Mouse (Mus musculus): Measurements from ENCODE around the gene Wipf3. TPM values are rescaled to one million over a fixed set of nuclear protein-coding genes. Genes with fewer than 3 reads are reported as not detected.

The Wipf3 gene
- polyA plus RNA-seq, 1 experiment from 2014 or later, result 1.1 TPM

DNA sequence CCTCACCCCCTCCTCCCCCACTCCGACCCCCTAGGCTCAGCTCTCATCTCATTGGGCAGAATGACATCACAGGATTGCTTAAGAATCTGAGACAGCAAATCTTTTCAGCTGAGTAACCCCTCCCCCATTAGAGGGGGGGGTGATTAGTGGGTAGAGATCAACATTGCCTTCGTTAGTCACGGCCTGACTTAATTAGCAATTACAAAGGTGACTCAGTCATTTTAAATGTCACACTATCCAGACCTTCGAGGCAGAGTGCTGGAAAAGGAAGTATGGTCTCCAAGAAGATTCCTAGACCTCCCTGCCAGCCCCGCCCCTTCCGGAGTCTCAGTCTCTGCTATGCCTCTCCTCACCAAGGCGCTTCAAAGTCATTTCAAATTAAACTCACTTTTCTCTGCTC lies 6.3 kb downstream of the Wipf3 start:
- Histone ChIP-seq H3K9me3 (no peaks in the 10 kb centered on the region), H3K36me3 (replicated peaks) (no peaks in the 10 kb centered on the region), H3K4me1 (peaks cover 31% of the 10 kb centered on the region), H3K27me3 (replicated peaks; ENCODE audit: low read depth, poor library complexity, severe bottlenecking) (peaks cover 22% of the 10 kb centered on the region), H3K4me3 (no peak overlapping the region), H3K27ac (replicated peaks) (peak overlapping the region; percentile 51; the same call in 1 of the 2 replicates)
- WGBS, result 29% methylated on average over 7 of the region's 7 CpGs
- DNase-seq (ENCODE audit: low spot score), result peak; percentile 47

DNA sequence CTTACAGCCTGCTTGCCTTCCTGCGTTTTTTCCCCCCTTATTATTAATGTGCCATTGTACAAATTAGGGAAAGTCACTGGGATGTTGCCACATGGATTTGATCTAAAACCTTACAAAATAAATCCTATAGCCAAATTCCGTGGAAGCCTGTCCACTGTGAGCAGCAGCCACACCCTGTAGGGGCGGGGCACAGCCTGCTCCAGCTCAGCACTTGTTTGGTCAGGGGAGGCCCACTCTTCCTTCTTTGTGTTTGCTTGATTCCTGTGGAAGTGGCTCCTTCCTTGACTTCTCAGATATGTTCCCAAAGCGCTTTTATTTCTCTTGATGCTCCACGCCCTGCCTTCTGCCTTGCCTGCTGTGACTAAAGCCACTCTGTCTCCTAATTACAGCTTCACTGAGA lies 6.9 kb downstream of the Wipf3 start:
- WGBS, result 70% methylated on average over 5 of the region's 5 CpGs

DNA sequence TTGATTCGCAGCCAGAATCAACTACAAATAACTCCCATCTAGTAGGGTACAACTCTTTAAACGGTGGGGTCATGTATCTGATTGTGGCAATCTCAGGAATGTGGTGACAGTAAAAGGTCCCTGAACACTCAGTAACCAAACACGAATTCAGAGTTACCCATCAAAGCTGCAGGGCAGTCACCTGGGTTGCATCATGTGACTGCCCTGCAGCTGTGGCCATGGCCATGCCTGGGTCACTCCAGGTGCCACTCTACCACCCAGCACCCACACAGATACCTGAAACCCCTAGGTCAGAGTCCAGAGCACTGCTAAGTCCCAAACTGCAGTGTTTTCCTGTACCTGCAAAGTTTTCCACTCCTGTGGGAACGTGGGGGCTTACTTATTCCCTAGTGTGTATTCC lies 9.1 kb downstream of the Wipf3 start:
- H3K27ac ChIP-seq (replicated peaks), result no peak overlapping the region
- no peaks in the 10 kb centered on the region for H3K9me3 ChIP-seq
- H3K4me1 ChIP-seq, result peaks cover 22% of the 10 kb centered on the region
- H3K27me3 ChIP-seq (replicated peaks; ENCODE audit: low read depth, poor library complexity, severe bottlenecking), result no peaks in the 10 kb centered on the region
- 78% methylated on average over 4 of the region's 4 CpGs for whole genome bisulfite sequencing
- no peaks in the 10 kb centered on the region for H3K36me3 ChIP-seq (replicated peaks)
- no peak overlapping the region for H3K4me3 ChIP-seq
- no peak for DNase-seq (ENCODE audit: low spot score)

More for the DNA sequence above, 6.9 kb downstream of the Wipf3 start:
- H3K4me1 ChIP-seq, result peaks cover 31% of the 10 kb centered on the region
- no peak for DNase-seq (ENCODE audit: low spot score)
- no peaks in the 10 kb centered on the region for H3K9me3 ChIP-seq
- no peaks in the 10 kb centered on the region for H3K36me3 ChIP-seq (replicated peaks)
- 0 out of 2 replicates have a peak overlapping the region, but pooled peaks have one; percentile 51 for H3K27ac ChIP-seq (replicated peaks)
- H3K4me3 ChIP-seq, result no peak overlapping the region
- H3K27me3 ChIP-seq (replicated peaks; ENCODE audit: low read depth, poor library complexity, severe bottlenecking), result peaks cover 16% of the 10 kb centered on the region

DNA sequence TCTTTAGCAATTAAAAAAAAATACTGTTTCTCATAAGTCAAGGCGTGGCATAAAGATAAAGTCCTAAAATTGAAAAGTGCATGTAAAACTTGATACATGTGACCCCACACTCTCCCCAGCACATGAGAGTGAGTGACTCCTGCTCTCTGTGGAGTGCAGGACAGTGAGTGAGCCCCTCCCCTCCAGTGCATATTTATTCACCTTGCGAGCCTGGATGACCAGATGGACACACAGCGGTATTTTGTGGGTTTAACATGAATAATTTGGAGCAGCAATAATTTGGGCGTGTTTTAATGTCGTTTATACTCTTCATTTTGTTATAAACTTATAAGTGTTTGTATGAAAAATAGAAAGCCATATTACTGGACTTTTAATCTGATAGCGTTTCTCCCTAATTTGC lies 11.3 kb downstream of the Wipf3 start:
- DNase-seq (ENCODE audit: low spot score), result no peak
- 95% methylated on average over 6 of the region's 6 CpGs for WGBS
- Histone ChIP-seq H3K4me3 (no peak overlapping the region), H3K4me1 (peaks cover 27% of the 10 kb centered on the region), H3K27me3 (replicated peaks; ENCODE audit: low read depth, poor library complexity, severe bottlenecking) (no peaks in the 10 kb centered on the region), H3K36me3 (replicated peaks) (no peaks in the 10 kb centered on the region), H3K27ac (replicated peaks) (no peak overlapping the region), H3K9me3 (no peaks in the 10 kb centered on the region)

DNA sequence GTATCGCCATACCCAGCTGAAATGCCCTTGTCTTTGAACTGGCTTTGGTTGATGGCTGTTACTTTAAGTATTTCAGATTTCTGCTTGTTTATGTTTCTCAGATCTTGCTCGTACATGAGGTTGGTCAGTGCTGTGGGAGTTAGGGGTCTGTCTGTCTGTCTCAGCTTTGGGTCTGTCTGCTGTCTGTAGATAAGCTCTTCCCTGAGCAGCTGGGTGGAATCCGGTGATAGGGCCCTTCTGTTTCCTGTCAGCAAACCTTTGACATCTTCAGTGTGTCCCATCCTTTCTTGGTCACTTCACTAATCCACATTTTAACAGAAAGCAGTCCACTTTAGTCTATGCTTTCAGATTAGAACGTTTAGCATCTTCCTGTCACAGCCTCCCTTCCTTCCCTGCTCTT lies 14.3 kb downstream of the Wipf3 start:
- Histone ChIP-seq H3K9me3 (no peaks in the 10 kb centered on the region), H3K27ac (replicated peaks) (no peak overlapping the region), H3K27me3 (replicated peaks; ENCODE audit: low read depth, poor library complexity, severe bottlenecking) (no peaks in the 10 kb centered on the region), H3K4me3 (no peak overlapping the region), H3K36me3 (replicated peaks) (no peaks in the 10 kb centered on the region), H3K4me1 (peaks cover 19% of the 10 kb centered on the region)
- 71% methylated on average over 4 of the region's 4 CpGs for WGBS
- no peak for DNase-seq (ENCODE audit: low spot score)

DNA sequence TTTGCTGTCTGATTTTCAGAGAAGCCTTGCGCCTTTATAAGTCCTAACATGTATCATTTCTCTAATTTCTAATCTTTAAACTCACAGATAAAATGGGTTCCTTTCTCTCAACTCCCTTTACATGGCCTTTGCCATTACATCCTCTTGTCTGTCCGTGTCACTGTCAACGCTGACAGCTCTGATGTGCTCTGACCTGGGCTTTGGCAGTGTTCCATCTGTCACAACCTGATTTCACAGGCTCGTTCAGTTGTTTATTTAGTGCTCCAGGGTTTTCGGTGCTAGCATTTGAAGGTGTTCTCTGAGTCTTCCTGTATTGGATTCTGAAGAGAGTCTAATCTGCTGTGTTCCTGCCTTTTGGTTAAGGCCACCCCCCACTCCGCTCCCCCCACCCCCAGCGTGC lies 14.7 kb downstream of the Wipf3 start:
- Histone ChIP-seq H3K27me3 (replicated peaks; ENCODE audit: low read depth, poor library complexity, severe bottlenecking) (no peaks in the 10 kb centered on the region), H3K4me3 (no peak overlapping the region), H3K9me3 (no peaks in the 10 kb centered on the region), H3K27ac (replicated peaks) (no peak overlapping the region), H3K4me1 (peaks cover 18% of the 10 kb centered on the region), H3K36me3 (replicated peaks) (no peaks in the 10 kb centered on the region)
- 65% methylated on average over 7 of the region's 7 CpGs for WGBS
- no peak for DNase-seq (ENCODE audit: low spot score)

DNA sequence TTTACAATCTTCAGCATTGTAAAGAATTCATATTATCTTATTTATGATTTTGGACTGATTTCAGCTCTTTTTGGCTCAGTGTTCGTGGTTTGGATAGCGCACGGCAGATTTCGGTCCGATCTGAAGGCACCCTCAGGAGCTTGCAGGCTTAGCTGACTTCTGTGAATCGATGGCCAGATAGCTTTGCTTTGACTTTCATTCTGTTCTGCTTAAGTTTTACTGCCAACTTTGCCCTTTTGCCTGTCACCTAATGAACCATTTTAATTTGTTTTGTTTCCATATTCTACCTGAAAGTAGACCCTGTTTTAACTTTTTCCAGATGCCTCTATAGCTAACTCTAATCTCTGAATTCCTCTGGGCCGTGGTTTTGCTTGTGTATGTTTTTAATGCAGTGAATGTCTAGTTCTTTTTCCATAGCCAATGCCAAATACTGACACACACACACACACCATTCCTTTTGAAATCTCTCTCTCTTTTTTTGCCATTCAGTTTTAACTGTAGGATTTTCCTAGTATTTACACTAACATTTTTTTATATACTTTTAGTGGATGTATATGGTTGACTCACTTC lies 15.9 kb downstream of the Wipf3 start:
- 73% methylated on average over 7 of the region's 7 CpGs for WGBS
- Histone ChIP-seq H3K27me3 (replicated peaks; ENCODE audit: low read depth, poor library complexity, severe bottlenecking) (no peaks in the 10 kb centered on the region), H3K4me3 (no peak overlapping the region), H3K9me3 (no peaks in the 10 kb centered on the region), H3K36me3 (replicated peaks) (no peaks in the 10 kb centered on the region), H3K4me1 (peaks cover 16% of the 10 kb centered on the region), H3K27ac (replicated peaks) (no peak overlapping the region)
- no peak for DNase-seq (ENCODE audit: low spot score)

DNA sequence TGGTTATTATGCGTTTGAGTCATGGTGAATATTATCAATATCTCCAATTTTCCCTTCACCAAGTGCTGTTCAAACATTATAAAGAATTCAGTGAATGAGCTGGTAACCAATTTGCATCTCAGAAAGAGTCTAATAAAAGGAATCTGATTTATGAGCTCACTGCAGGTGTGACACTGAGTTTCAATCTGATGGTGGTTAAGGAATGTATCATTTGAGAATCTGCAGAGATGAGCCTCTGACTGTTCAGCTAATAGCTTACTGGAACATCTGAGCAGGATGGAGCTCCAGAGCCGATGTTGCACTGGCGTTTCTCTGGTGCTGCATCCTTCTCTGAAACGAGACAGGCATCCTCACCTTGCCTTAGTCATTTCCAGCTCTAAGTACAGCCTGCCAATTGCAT lies 17.9 kb downstream of the Wipf3 start:
- no peaks in the 10 kb centered on the region for H3K9me3 ChIP-seq
- no peak overlapping the region for H3K27ac ChIP-seq (replicated peaks)
- H3K4me1 ChIP-seq, result peaks cover 16% of the 10 kb centered on the region
- DNase-seq (ENCODE audit: low spot score), result no peak
- H3K4me3 ChIP-seq, result no peak overlapping the region
- no peaks in the 10 kb centered on the region for H3K27me3 ChIP-seq (replicated peaks; ENCODE audit: low read depth, poor library complexity, severe bottlenecking)
- no peaks in the 10 kb centered on the region for H3K36me3 ChIP-seq (replicated peaks)
- WGBS, result 88% methylated on average over 4 of the region's 4 CpGs

DNA sequence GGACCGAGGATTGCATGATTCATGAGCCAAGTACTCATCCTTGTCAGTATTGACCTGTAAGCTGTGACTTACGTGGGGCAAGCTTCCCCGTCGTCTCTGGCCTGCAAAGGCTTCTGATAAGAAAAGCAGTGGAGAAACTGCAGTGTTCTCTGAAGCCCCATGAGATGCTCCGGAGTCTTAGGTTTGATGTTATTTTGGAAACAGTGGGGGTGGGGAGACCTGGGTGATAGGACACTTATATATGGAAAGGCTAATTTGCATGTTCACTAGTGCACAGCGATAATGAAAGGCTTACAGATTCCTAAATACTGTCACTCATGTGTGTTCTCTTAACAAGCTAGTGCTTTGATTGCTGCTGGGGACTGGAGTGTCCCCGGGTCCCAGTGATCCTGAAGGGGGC lies 30.3 kb downstream of the Wipf3 start:
- H3K27me3 ChIP-seq (replicated peaks; ENCODE audit: low read depth, poor library complexity, severe bottlenecking), result peaks cover 4% of the 10 kb centered on the region

DNA sequence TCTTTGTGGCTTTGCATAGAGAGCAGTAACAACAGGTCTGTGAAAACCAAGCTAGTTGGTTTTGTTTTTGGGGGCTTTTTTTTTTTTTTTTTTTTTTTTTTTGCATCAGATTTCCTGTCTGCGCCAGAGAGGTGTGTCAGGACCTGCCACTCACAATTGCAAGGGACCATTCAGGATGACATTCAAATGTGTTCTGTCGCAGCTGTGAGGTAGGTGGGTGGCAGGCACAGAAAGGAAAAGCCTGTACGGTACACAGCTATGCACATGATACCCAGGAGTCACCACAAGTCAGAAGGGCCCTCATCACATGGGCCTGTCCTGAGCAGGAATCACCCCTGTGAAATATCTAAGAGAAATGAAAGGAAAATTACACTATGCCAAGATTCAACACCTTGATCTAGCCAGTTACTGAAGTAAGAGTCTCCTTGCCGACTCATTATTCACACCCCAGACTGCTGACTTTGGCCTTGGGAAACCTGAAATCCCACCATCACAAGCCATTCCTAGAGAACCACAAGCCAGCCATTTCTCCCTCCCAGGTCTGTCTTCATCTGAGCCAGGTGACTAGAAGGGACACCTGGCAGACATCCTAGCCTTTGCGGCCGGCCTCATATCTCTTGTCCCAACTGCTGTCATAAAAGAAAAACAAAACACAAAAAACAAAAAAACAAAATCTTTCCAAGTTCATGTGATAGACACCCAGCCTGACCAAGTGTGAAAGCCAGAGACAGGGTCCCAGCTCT lies 30.9 kb downstream of the Wipf3 start:
- H3K36me3 ChIP-seq (replicated peaks), result no peaks in the 10 kb centered on the region
- 83% methylated on average over 6 of the region's 6 CpGs for WGBS
- no peak overlapping the region for H3K27ac ChIP-seq (replicated peaks)
- H3K4me3 ChIP-seq, result no peak overlapping the region
- peaks cover 8% of the 10 kb centered on the region; the same call in 1 of the 2 replicates for H3K4me1 ChIP-seq
- DNase-seq (ENCODE audit: low spot score), result no peak
- no peaks in the 10 kb centered on the region for H3K9me3 ChIP-seq
- peaks cover 4% of the 10 kb centered on the region for H3K27me3 ChIP-seq (replicated peaks; ENCODE audit: low read depth, poor library complexity, severe bottlenecking)

More for the DNA sequence above, 30.3 kb downstream of the Wipf3 start:
- Histone ChIP-seq H3K27ac (replicated peaks) (no peak overlapping the region), H3K36me3 (replicated peaks) (no peaks in the 10 kb centered on the region), H3K4me1 (peaks cover 8% of the 10 kb centered on the region; the same call in 1 of the 2 replicates), H3K9me3 (no peaks in the 10 kb centered on the region), H3K4me3 (no peak overlapping the region)
- 74% methylated on average over 7 of the region's 7 CpGs for WGBS
- DNase-seq (ENCODE audit: low spot score), result no peak

DNA sequence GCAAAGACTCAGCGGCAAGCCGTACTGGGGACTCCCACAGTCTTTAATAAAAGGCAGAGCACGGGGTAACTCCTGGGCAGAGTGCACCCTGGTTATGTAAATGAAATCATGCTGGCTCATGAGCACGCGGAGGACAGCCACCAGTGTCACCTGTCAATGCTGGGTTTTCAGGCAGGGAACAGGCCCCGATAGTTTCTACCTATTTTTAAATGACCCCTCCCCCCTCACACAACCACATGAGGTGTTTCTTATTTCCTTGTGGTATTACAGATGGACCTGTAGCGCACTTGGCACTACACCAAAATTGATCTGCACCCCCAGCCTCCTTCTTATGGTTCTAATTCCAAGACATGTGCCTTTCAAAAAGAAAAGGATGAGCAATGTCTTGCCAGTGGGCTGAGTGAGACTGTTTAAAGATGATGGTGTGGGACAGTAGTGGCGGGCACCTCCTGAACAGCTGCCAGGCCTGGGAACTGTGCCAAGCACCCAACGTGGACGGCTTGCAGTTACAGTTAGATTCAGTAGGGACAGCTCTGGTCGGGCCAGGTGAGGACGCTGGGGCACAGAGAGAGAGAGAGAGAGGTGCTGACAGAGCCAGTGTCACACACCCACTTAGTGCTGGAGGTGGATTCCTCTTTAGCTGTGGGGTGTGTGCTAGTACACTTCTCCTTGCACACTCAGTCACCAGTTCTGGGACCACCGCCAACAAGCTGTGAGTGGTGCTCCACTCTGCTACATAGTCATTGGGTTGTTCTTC lies 31.7 kb downstream of the Wipf3 start:
- Histone ChIP-seq H3K4me3 (no peak overlapping the region), H3K36me3 (replicated peaks) (no peaks in the 10 kb centered on the region), H3K4me1 (peaks cover 8% of the 10 kb centered on the region; the same call in 1 of the 2 replicates), H3K9me3 (no peaks in the 10 kb centered on the region), H3K27me3 (replicated peaks; ENCODE audit: low read depth, poor library complexity, severe bottlenecking) (peaks cover 4% of the 10 kb centered on the region), H3K27ac (replicated peaks) (no peak overlapping the region)
- no peak for DNase-seq (ENCODE audit: low spot score)
- 80% methylated on average over 13 of the region's 13 CpGs for WGBS

DNA sequence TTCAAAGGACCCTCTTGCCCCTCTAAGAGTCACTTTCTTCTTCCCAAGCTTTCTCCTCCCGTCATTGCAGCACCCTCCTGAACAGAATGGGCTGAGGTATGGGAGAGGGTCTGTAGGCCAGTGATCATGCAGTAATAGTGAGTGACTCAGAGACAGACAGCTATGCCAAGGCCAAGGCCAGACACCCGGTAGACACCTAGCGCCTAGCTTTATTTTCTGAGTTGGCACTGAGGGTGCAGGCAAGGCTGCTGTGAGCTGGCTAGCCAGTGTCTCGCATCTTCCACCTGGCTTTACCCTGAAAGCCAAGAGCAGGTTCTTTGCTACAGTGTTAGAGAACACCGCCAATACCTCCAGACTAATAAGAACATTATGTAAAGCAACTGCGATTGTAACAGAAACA lies 33.4 kb downstream of the Wipf3 start:
- Histone ChIP-seq H3K4me1 (0 out of 2 replicates have a peak, but pooled peaks cover 6% of the 10 kb centered on the region), H3K27me3 (replicated peaks; ENCODE audit: low read depth, poor library complexity, severe bottlenecking) (peaks cover 4% of the 10 kb centered on the region), H3K36me3 (replicated peaks) (no peaks in the 10 kb centered on the region), H3K4me3 (no peak overlapping the region), H3K9me3 (no peaks in the 10 kb centered on the region), H3K27ac (replicated peaks) (no peak overlapping the region)
- WGBS, result 85% methylated on average over 6 of the region's 6 CpGs
- DNase-seq (ENCODE audit: low spot score), result no peak
